Mouse (Mus musculus): ENCODE measurements around the gene Slamf6.

DNA sequence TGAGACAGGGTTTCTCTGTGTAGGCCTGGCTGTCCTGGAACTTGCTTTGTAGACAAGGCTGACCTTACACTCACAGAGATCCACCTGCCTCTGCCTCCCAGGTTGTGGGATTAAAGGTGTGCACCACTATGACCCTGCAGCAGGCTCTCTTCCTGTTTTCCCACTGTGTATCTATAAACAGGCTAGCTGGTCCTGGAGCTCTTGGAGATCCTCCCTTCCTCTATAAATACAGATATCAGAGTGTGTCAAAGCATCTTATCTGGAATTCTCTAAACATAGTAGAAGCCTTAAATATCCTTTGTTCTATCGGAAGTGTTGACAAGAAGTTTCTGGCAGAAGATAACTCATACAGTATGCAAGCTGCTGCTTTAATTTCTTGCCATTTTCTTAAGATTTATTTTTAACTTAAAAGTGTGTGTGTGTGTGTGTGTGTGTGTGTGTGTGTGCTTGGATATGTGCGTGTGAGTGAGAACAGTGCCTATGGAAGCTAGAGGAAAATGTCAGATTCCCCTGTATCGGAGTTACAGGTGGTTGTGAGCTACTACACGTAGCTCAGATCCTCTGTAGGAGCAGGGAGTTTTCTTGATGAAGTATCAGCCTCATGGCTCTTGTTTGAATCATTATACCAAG, 75.7 kb downstream of the Slamf6 start:
- TF ChIP-seq CTCF (IDR thresholded peaks at IDR 0.05) (no peak), EP300 (IDR thresholded peaks at IDR 0.05) (0 out of 2 replicates have a peak, but pooled peaks have one; percentile 11)
